Mouse (Mus musculus): ENCODE results near the gene Gm13941.

Gene Gm13941

DNA sequence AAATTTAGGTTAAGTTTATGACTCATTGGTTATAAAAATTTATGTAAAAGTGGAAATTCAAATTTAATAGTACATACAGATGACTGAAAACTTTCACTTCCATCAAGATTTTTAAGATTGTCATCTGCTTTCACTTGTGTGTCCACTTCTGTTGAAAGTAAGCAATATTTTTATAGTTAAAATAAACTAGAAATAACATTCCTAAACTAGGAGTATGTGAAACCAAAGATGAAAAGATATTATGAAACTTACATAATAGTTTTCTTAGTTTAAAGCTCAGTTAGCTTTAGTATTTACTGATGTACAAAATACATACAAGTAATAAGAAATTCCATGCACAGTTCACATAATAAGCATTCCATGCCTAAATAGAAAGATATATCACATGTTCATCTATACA lies at the start of gene Gm13941:
Gm13941 (minus strand) TSS at position 101 of the 400 bp plus-strand sequence.
- no peak for DNase-seq (ENCODE audit: low read depth, low spot score)

- DNase-seq (ENCODE audit: low read depth, low spot score): no peak
Measured at GRCm38 (mm10) chr2:111152836-111153235, 47.1 kb upstream of the Gm13941 start, which contains the start of gene Gm15130. Gene Gm15130, minus strand, starts transcription at chr2:111152936.

GRCm38 (mm10) chr2:111135739-111136138 lies 30.0 kb upstream of the Gm13941 start:
- no peak for DNase-seq (ENCODE audit: low read depth, low spot score)

DNA sequence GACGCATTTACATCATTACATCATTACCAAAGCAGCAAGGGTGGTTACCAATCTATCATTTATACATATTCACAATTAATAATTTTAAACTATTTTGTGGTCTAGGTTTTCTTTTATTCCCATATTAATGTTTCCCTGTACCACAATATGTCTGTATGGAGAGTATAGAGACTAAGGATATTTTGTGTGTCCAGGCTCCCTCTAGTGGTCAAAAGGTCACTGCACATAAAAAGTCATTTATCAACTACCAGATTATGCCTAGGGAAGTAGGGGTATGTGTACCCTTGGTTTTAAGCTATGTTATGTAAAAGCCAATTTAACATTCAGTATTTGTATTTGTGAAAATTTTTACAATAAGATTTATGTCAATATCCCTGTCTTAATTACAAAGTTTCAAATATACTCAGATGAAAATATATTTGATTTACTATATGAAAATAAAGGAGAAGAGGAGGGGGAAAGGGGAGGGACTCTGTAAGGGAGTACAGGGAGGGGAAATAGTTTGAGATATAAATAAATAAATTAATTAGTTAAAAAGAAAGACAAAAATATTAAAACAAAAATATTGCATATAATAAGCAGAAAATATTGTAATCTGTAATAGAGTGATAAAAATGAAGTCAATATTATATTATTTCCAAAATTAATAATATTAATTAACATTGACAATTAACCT lies 47.1 kb downstream of the Gm13941 start:
- DNase-seq (ENCODE audit: low read depth, low spot score): peak; percentile 49
